8 mouse cellular contexts compared by ENCODE assay signal in the genomic region with DNA sequence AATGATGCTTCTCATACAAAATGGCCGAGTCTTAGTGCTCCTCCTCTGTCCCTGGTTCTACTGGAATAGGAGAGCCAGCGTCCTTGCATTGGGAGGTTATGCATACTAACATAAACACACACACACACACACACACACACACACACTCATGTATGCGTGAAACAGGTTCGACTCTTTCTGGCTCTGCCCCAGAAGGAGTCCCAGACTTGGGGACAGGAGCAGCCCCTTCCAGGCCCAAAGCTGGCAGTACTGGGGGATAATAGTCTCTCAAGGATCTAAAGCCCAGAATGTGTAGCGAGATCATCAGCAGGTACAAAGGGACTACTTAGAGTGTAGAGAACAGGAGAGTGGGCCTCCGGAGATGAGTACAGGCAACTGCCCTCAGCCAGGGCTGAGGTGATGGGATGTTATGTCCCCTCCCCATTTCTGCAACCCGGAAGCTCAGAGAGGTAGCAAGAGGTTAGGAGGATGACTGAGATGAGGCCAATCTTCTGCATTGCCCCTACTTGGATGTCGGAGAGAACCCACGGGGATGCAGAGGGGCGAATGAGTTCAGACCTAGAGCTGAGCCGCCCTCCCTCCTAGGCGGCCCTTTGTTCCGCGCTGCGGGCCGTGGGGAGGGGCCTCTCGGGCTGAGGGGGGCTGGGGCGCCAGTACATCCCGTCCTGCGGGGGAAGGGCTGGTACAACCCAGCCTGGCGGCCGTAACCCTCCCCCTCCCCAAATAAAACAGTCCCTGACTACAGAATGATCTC. TPM values are rescaled to one million over a fixed set of nuclear protein-coding genes. Genes with fewer than 3 reads are reported as not detected.
A peak's percentile ranks its signal among the peaks of the same experiment; 100 is the strongest.
DNase-seq lines count a peak whose midpoint lies in the region; ATAC-seq and TF ChIP-seq lines count a peak whose summit lies in the region.

No protein-coding gene starts in this region.

- peaks cover 15% of the 10 kb centered on the region for H3K4me1 ChIP-seq in kidney, embryonic 15.5 days
- H3K4me1 ChIP-seq in forebrain, embryonic 14.5 days (ENCODE audit: control insufficient read depth, insufficient read depth, low read length): peaks cover 7% of the 10 kb centered on the region
- H3K4me1 ChIP-seq in midbrain, embryonic 12.5 days: peaks cover 18% of the 10 kb centered on the region
- 0 out of 2 replicates have a peak, but pooled peaks cover 4% of the 10 kb centered on the region for H3K4me1 ChIP-seq in lung, postnatal 0 days (ENCODE audit: insufficient read depth, low read depth, low read length)

- TF ChIP-seq CTCF in lung, postnatal 0 days (IDR thresholded peaks at IDR 0.05): no peak

- ATAC-seq in kidney, embryonic 15.5 days (replicated peaks; ENCODE audit: low FRiP score): no peak
- peak; percentile 93 for ATAC-seq in forebrain, embryonic 14.5 days
- peak; percentile 92 for ATAC-seq in midbrain, embryonic 12.5 days (ENCODE audit: low FRiP score, low read depth)
- ATAC-seq in lung, postnatal 0 days: no peak

- TF ChIP-seq EP300 in lung, postnatal 0 days (IDR thresholded peaks at IDR 0.05): no peak

- no peaks in the 10 kb centered on the region for H3K36me3 ChIP-seq in kidney, embryonic 15.5 days
- H3K36me3 ChIP-seq in forebrain, embryonic 14.5 days (ENCODE audit: control insufficient read depth, insufficient read depth, low read length): no peaks in the 10 kb centered on the region
- no peaks in the 10 kb centered on the region for H3K36me3 ChIP-seq in midbrain, embryonic 12.5 days
- no peaks in the 10 kb centered on the region for H3K36me3 ChIP-seq in lung, postnatal 0 days (ENCODE audit: insufficient read depth, low read length)

- no peak overlapping the region for H3K27ac ChIP-seq in kidney, embryonic 15.5 days
- H3K27ac ChIP-seq in forebrain, embryonic 14.5 days (ENCODE audit: low read depth, low read length): peak overlapping the region; percentile 90
- H3K27ac ChIP-seq in midbrain, embryonic 12.5 days (replicated peaks): peak overlapping the region; percentile 93
- H3K27ac ChIP-seq in lung, postnatal 0 days (ENCODE audit: low read length): no peak overlapping the region

- H3K4me2 ChIP-seq in kidney, embryonic 15.5 days: peak overlapping the region; percentile 86
- peak overlapping the region; percentile 65 for H3K4me2 ChIP-seq in forebrain, embryonic 14.5 days (ENCODE audit: low read length)
- peak overlapping the region; percentile 85 for H3K4me2 ChIP-seq in midbrain, embryonic 12.5 days (replicated peaks)
- H3K4me2 ChIP-seq in lung, postnatal 0 days (replicated peaks; ENCODE audit: low read depth, low read length): no peak overlapping the region

- H3K4me3 ChIP-seq in kidney, embryonic 15.5 days (replicated peaks): peak overlapping the region; percentile 51
- H3K4me3 ChIP-seq in forebrain, embryonic 14.5 days (ENCODE audit: low read depth, low read length): peak overlapping the region; percentile 73
- H3K4me3 ChIP-seq in midbrain, embryonic 12.5 days: peak overlapping the region; percentile 76
- H3K4me3 ChIP-seq in lung, postnatal 0 days (ENCODE audit: low read depth, low read length): no peak overlapping the region

- H3K9me3 ChIP-seq in kidney, embryonic 15.5 days (replicated peaks): no peaks in the 10 kb centered on the region
- H3K9me3 ChIP-seq in forebrain, embryonic 14.5 days (replicated peaks; ENCODE audit: control insufficient read depth, low read length): no peaks in the 10 kb centered on the region
- no peaks in the 10 kb centered on the region for H3K9me3 ChIP-seq in midbrain, embryonic 12.5 days
- H3K9me3 ChIP-seq in lung, postnatal 0 days (ENCODE audit: low read length): no peaks in the 10 kb centered on the region

- peaks cover 81% of the 10 kb centered on the region for H3K27me3 ChIP-seq in kidney, embryonic 15.5 days
- H3K27me3 ChIP-seq in forebrain, embryonic 14.5 days (replicated peaks; ENCODE audit: control insufficient read depth, insufficient read depth, low read length): peaks cover 19% of the 10 kb centered on the region
- peaks cover 63% of the 10 kb centered on the region for H3K27me3 ChIP-seq in midbrain, embryonic 12.5 days
- H3K27me3 ChIP-seq in lung, postnatal 0 days (replicated peaks; ENCODE audit: insufficient read depth, low read length): peaks cover 30% of the 10 kb centered on the region

- no peak overlapping the region for H3K9ac ChIP-seq in kidney, embryonic 15.5 days
- peak overlapping the region; percentile 90 for H3K9ac ChIP-seq in forebrain, embryonic 14.5 days (ENCODE audit: low read length)
- H3K9ac ChIP-seq in midbrain, embryonic 12.5 days (replicated peaks): peak overlapping the region; percentile 80
- H3K9ac ChIP-seq in lung, postnatal 0 days (replicated peaks; ENCODE audit: low read depth): no peak overlapping the region

- no peak for DNase-seq in kidney, postnatal 4 days
- DNase-seq in brain, embryonic 18.5 days (ENCODE audit: low read depth, low spot score): peak; percentile 45
- DNase-seq in forebrain, embryonic 14.5 days (ENCODE audit: low spot score): peak; percentile 70
- DNase-seq in adrenal gland, postnatal 36 days: no peak
- DNase-seq in lung, postnatal 0 days (ENCODE audit: low spot score): no peak
- no peak for DNase-seq in adrenal gland, postnatal 14 days

- 11% methylated on average over 21 of the region's 22 CpGs for WGBS in kidney, embryonic 15.5 days
- 10% methylated on average over 21 of the region's 22 CpGs for WGBS in forebrain, embryonic 14.5 days
- WGBS in midbrain, embryonic 12.5 days: 9% methylated on average over 22 of the region's 22 CpGs
- 14% methylated on average over 13 of the region's 22 CpGs for WGBS in lung, postnatal 0 days

RNA-seq across cellular contexts. Expression of gene Kcnq2, which starts 1.1 kb away (rescaled TPM):
- polyA plus RNA-seq in kidney, embryonic 15.5 days (2015; fragmentation: Nextera tagmentation; extraction: Ambion mirVana): 0.33 and 0.68 TPM in 2 replicates
- polyA plus RNA-seq in forebrain, embryonic 14.5 days (2014; fragmentation: Nextera tagmentation; extraction: Ambion mirVana): 22.8 and 31.2 TPM in 2 replicates
- 30.7 and 34.3 TPM in 2 replicates for polyA plus RNA-seq in midbrain, embryonic 12.5 days (2016; fragmentation: Nextera tagmentation; extraction: Ambion mirVana)
- 1 to 10 TPM; 3.2 to 4.4 TPM for total RNA-seq in adrenal gland, postnatal 36 days (2021)
- 0.04 TPM in 1 of 2 replicates, not detected in the other for polyA plus RNA-seq in lung, postnatal 0 days (2015; fragmentation: Nextera tagmentation; extraction: Ambion mirVana)
- 6.0 and 6.8 TPM in 2 replicates for total RNA-seq in adrenal gland, postnatal 14 days (2021)

RNA-seq across cellular contexts. Expression of gene Eef1a2, which starts 22.8 kb away (rescaled TPM):
- 0.08 and 0.17 TPM in 2 replicates for polyA plus RNA-seq in kidney, embryonic 15.5 days (2015; fragmentation: Nextera tagmentation; extraction: Ambion mirVana)
- 5.1 and 5.9 TPM in 2 replicates for polyA plus RNA-seq in forebrain, embryonic 14.5 days (2014; fragmentation: Nextera tagmentation; extraction: Ambion mirVana)
- 1.4 and 1.6 TPM in 2 replicates for polyA plus RNA-seq in midbrain, embryonic 12.5 days (2016; fragmentation: Nextera tagmentation; extraction: Ambion mirVana)
- total RNA-seq in adrenal gland, postnatal 36 days (2021): 10 to 100 TPM; 33.0 to 40.3 TPM
- 0.14 and 0.20 TPM in 2 replicates for polyA plus RNA-seq in lung, postnatal 0 days (2015; fragmentation: Nextera tagmentation; extraction: Ambion mirVana)
- total RNA-seq in adrenal gland, postnatal 14 days (2021): 38.4 and 47.9 TPM in 2 replicates

RNA-seq across cellular contexts. Expression of gene Ppdpf, which starts 53.0 kb away (rescaled TPM):
- 315 and 330 TPM in 2 replicates for polyA plus RNA-seq in kidney, embryonic 15.5 days (2015; fragmentation: Nextera tagmentation; extraction: Ambion mirVana)
- 525 and 607 TPM in 2 replicates for polyA plus RNA-seq in forebrain, embryonic 14.5 days (2014; fragmentation: Nextera tagmentation; extraction: Ambion mirVana)
- polyA plus RNA-seq in midbrain, embryonic 12.5 days (2016; fragmentation: Nextera tagmentation; extraction: Ambion mirVana): 423 and 462 TPM in 2 replicates
- total RNA-seq in adrenal gland, postnatal 36 days (2021): 10 to 100 TPM; 76.6 to 81.8 TPM
- 261 and 262 TPM in 2 replicates for polyA plus RNA-seq in lung, postnatal 0 days (2015; fragmentation: Nextera tagmentation; extraction: Ambion mirVana)
- 95.5 and 98.6 TPM in 2 replicates for total RNA-seq in adrenal gland, postnatal 14 days (2021)

Comparison
In these comparisons a context has a peak if more than half of its experiments do, and no peak if none do; other contexts are left out.
1. ATAC-seq: peak in forebrain, embryonic 14.5 days (single experiment) and midbrain, embryonic 12.5 days (single experiment); none in kidney, embryonic 15.5 days (single experiment) and lung, postnatal 0 days (single experiment).
2. H3K27ac ChIP-seq: peak in forebrain, embryonic 14.5 days (single experiment) and midbrain, embryonic 12.5 days (single experiment); none in kidney, embryonic 15.5 days (single experiment) and lung, postnatal 0 days (single experiment).
3. H3K9ac ChIP-seq: peak in forebrain, embryonic 14.5 days (single experiment) and midbrain, embryonic 12.5 days (single experiment); none in kidney, embryonic 15.5 days (single experiment) and lung, postnatal 0 days (single experiment).
4. DNase-seq: peak in brain, embryonic 18.5 days (single experiment) and forebrain, embryonic 14.5 days (single experiment); none in kidney, postnatal 4 days (0 of 2), adrenal gland, postnatal 36 days (0 of 2), lung, postnatal 0 days (single experiment) and adrenal gland, postnatal 14 days (single experiment).
5. RNA of gene Kcnq2, which starts 1.1 kb away (polyA plus RNA-seq): 30.7 to 34.3 TPM in midbrain, embryonic 12.5 days and 22.8 to 31.2 TPM in forebrain, embryonic 14.5 days; 0.33 to 0.68 TPM in kidney, embryonic 15.5 days and 0.04 TPM in lung, postnatal 0 days; every median in the first group is over 10 times any median in the second.